Mouse (Mus musculus) cerebellum, adult (tissue): ENCODE results near the gene Arih2.
"Not testable (repeated sequence)": the region's sequence is repeated elsewhere in the genome, so short reads cannot be mapped to it uniquely, and the experiment has no call there.

Source experiments
- ATAC-seq: cut with Nextera tagmentation; 2 replicates; pipeline ENCODE4 v1.9.2; 2017; ENCODE audit warnings: mild to moderate bottlenecking, moderate library complexity, mixed read lengths; ENCODE audit not compliant: insufficient number of reproducible peaks, low FRiP score, low TSS enrichment

Arih2 gene

GRCm38 (mm10) chr9:108654566-108655464, 5.6 kb upstream of the Arih2 start:
- no peak for ATAC-seq

GRCm38 (mm10) chr9:108649561-108650440, 615 bp upstream of the Arih2 start:
- ATAC-seq = no peak; the same call in 1 of the 2 replicates

GRCm38 (mm10) chr9:108648166-108648565, 1.0 kb downstream of the Arih2 start:
- no peak for ATAC-seq

DNA sequence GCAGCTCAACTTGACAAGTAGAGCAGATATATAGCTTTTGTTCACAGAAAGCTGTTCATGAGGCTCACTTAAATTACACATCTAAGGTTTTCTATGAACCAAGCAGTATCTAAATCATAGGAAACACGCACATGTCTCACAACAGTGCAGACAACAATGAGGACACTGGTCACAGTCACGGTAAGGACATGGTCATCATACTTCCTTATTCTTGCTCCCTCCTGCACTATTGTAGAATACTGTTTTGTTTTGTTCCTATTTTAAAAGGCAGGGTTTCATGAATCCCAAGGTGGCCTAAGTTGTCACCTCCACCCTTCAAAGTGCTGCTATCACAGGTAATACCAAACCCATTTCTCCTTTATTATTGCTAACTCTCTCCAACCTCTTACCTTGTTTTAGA, 9.4 kb downstream of the Arih2 start:
- no peak for ATAC-seq

- no peak for ATAC-seq
These were observed 13.8 kb downstream of the Arih2 start for GRCm38 (mm10) chr9:108635415-108635814.

DNA sequence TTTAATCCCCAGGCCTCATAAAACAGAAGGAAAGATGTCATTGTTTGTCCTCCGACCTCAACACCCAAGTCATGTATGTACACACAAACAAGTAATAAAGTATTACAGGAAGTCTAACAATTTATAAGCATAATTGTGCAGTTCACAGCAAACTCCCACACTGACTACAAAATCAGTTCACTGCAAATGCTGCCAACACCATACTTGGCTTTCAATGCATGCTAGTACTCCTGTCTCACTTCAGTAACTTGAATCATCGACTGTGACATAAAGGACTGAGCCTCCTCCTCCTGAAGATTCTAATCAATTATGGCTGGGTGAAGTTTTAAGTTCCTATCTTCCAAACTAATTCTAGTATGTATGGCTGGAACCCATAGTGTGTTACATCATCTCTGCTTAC, 15.3 kb downstream of the Arih2 start:
- ATAC-seq = no peak

- ATAC-seq = no peak
These were observed 16.8 kb downstream of the Arih2 start for GRCm38 (mm10) chr9:108632375-108632774.

DNA sequence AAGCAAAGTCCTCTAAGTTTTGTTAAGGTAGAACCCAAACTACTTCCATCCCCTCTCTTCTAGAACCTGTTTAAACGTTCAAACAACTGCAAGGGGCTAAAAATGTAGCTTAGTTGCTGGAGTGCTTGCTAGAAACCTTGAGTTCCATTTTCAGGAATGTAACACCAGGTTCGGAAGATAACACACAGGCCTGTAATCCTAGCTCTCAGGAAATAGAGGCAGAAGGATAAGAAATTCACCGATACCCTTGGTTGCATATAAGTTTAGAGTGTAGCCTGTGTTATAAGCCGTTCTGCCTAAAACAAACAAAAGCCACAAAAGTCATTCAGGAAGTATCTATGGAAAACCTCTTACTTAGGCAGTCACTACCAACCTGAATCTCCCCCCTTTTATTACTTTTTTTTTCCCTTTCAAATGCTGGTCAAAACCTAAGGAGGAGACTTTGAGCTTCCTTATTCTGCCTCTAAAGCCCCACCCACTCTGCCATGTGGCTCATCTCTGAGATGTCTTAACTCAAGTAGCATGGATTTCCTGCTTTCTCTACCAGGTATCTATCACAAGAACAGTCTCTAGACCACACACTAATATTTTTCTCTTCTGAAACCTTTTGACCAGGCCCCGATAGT, 17.4 kb downstream of the Arih2 start:
- no peak for ATAC-seq

DNA sequence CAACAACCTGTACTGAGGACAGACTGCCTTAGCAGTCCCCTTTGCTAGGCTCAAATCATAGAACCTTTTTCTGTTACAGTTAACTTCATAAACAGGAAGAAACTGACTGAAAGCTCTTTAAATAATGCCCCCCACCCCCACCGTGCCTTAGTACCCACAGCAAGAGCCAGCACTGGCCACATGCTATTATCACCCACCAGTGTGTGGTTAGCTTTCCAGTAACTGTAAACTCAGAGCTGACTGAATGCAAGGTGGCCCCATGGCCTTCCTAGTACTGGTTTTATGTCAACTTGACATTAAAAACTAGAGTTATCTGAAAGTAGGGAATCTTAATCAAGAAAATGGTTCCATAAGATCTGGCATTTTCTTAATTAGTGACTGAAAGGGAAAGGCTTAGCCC, 18.5 kb downstream of the Arih2 start:
- ATAC-seq = no peak

GRCm38 (mm10) chr9:108628141-108628540, 21.0 kb downstream of the Arih2 start:
- ATAC-seq = no peak

GRCm38 (mm10) chr9:108626498-108626897, 22.7 kb downstream of the Arih2 start:
- no peak for ATAC-seq

DNA sequence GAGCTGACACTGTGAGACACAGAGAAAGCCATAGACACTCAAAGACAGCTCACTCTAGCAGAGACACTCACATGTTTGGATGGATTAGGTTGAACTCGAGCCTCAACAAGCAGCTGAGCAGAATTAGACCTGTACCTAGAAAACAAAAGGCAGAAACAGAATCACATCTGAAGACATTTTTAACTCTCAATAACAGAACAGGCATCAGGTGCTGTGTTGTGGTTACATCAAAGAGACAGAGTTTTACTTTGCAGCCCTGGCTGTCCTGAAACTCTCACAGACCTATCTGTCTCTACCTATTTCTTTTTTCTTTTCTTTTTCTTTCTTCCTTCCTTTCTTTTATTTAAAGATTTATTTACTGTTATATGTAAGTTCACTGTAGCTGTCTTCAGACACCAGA, 31.9 kb downstream of the Arih2 start:
- ATAC-seq = no peak

GRCm38 (mm10) chr9:108611488-108611887, 37.7 kb downstream of the Arih2 start:
- ATAC-seq = no peak

DNA sequence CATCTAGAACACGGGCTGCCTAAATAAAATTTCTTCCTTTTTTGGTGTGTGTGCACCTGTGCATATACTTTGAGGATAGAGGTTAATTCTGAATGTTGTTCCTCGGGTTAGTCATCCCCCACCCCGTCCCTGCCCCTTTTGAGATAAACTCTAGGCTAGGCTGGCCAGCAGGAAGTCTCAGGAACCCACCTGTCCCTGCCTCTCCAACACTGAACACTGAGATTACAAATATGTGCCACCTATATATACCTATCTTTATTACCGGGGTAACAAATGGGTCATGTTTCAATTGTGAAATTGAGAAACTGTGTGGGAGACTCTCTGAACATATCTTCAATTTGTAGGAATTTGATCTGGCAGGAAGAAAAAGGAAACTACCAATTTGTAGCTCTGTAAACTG, 40.3 kb downstream of the Arih2 start:
- ATAC-seq = no peak

GRCm38 (mm10) chr9:108607929-108608328, 41.3 kb downstream of the Arih2 start:
- not testable (repeated sequence) for ATAC-seq

DNA sequence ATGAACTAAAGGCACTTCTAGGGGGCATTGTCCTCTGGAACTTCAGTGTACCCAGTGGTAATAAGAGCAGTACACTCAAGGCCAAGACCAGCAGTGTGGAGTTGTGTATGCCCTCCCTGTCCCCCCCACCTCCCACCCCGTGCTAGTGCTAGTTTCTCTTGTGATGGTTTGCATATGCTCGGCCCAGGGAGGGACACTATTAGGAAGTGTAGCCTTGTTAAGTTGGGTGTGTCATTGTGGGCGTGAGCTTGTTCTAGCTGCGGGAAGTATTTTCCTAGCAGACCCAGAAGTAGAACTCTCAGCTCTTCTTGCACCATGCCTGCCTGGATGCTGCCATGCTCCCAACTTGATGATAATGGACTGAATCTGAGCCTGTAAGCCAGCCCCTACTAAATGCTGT, 47.2 kb downstream of the Arih2 start:
- no peak for ATAC-seq

DNA sequence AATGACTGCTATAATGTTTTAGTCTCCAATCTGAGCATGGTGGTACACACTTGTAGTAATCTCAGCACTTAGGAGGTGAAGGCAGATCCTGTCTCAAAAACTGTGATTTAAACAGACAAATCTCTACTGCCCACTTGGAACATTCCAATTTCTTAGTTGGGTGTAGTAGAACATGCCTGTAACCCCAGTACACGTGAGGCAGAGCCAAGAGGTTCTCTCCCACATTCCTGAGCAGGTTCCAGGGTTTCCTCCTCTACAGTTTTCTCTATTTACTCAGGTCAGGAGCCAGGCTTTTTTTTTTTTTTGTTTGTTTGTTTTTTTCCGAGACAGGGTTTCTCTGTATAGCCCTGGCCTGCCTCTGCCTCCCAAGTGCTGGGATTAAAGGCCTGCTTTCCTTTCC, 49.2 kb downstream of the Arih2 start:
- ATAC-seq = no peak

GRCm38 (mm10) chr9:108599021-108599566, 50.1 kb downstream of the Arih2 start:
- no peak for ATAC-seq

DNA sequence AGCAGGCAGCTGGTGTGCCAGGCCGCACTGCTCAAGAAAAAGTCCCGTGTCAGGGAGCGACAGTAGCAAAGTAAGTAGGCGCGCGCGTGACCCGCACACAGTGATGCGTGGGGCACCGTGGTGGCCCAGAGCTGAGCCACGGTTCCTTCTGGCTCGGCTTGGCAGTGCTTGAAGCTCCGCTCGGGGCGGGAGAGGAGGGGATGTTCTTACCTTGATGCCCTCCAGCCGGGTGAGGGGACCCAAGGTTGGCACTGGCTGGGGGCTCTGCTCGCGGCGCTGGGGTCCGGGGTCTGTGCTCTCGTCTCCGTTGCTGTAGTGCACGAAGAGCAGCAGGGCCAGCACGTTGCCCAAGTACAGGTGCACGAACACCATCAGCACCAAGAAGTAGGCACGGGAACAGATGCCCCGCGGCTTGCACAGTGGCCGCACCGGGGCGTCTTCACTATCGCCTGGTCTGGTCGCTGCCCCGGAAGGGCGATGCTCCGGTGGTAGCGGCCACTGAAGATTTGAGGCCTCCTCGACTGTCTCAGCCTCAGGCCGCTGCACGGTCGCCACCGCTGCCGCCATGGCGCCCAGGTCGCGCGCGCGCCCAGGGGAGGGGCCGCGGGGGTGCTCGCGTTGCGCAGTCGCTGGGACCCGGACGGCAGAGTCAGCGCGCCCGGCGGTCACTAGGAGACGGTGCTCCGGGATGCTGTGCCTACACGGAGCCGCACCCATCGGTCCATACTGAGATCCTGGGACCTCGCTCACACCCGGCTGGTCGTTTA, 52.0 kb downstream of the Arih2 start, which contains the start of gene P4htm:
TSS of gene P4htm (minus strand) at position 670 of the 767 bp plus-strand sequence.
- ATAC-seq = peak; percentile 77; the same call in 1 of the 2 replicates

GRCm38 (mm10) chr9:108594354-108594753, 54.8 kb downstream of the Arih2 start:
- ATAC-seq = no peak
